ENCODE assay signal across 7 mouse cellular contexts in genomic region chr4:78606461-78606830, GRCm38 (mm10).
A peak's percentile ranks its signal among the peaks of the same experiment; 100 is the strongest.
DNase-seq lines count a peak whose midpoint lies in the region; ATAC-seq and TF ChIP-seq lines count a peak whose summit lies in the region.

No protein-coding gene starts in this region.

- H3K27me3 ChIP-seq in lung, postnatal 0 days (replicated peaks; ENCODE audit: insufficient read depth, low read length) = no peaks in the 10 kb centered on the region
- no peaks in the 10 kb centered on the region for H3K27me3 ChIP-seq in forebrain, embryonic 14.5 days (replicated peaks; ENCODE audit: control insufficient read depth, insufficient read depth, low read length)
- no peaks in the 10 kb centered on the region for H3K27me3 ChIP-seq in neural tube, embryonic 12.5 days (replicated peaks)
- no peaks in the 10 kb centered on the region for H3K27me3 ChIP-seq in thymus, adult 2 months (ENCODE audit: control insufficient read depth, insufficient read depth, low read length)

- WGBS in lung, postnatal 0 days = 24% methylated on average over 18 of the region's 18 CpGs
- 11% methylated on average over 18 of the region's 18 CpGs for WGBS in forebrain, embryonic 14.5 days
- 15% methylated on average over 18 of the region's 18 CpGs for WGBS in neural tube, embryonic 12.5 days
- WGBS in thymus, adult 2 months = 23% methylated on average over 18 of the region's 18 CpGs

- TF ChIP-seq POLR2A in thymus, adult 2 months (IDR thresholded peaks at IDR 0.05; ENCODE audit: control insufficient read depth, extremely low read depth, insufficient read depth, low read length, poor library complexity) = no peak

- H3K9me3 ChIP-seq in lung, postnatal 0 days (ENCODE audit: low read length) = no peaks in the 10 kb centered on the region
- H3K9me3 ChIP-seq in forebrain, embryonic 14.5 days (replicated peaks; ENCODE audit: control insufficient read depth, low read length) = no peaks in the 10 kb centered on the region
- no peaks in the 10 kb centered on the region for H3K9me3 ChIP-seq in neural tube, embryonic 12.5 days

- no peak for TF ChIP-seq CTCF in lung, postnatal 0 days (IDR thresholded peaks at IDR 0.05)
- no peak for TF ChIP-seq CTCF in thymus, adult 2 months (IDR thresholded peaks at IDR 0.05; ENCODE audit: borderline replicate concordance, control insufficient read depth, extremely low read depth, insufficient read depth, low read length, poor library complexity)

- no peak for DNase-seq in lung, postnatal 0 days (ENCODE audit: low spot score)
- DNase-seq in lung, postnatal 4 days = no peak
- DNase-seq in forebrain, embryonic 14.5 days (ENCODE audit: low spot score) = peak; percentile 47
- peak; percentile 3 to 7 for DNase-seq in layer of hippocampus, postnatal 14 days (ENCODE audit: low spot score in 2 of 2)
- no peak for DNase-seq in adrenal gland, adult 8-10 months
- DNase-seq in thymus, adult 2 months = no peak

- TF ChIP-seq EP300 in lung, postnatal 0 days (IDR thresholded peaks at IDR 0.05) = no peak

- no peaks in the 10 kb centered on the region for H3K36me3 ChIP-seq in lung, postnatal 0 days (ENCODE audit: insufficient read depth, low read length)
- H3K36me3 ChIP-seq in forebrain, embryonic 14.5 days (ENCODE audit: control insufficient read depth, insufficient read depth, low read length) = no peaks in the 10 kb centered on the region
- H3K36me3 ChIP-seq in neural tube, embryonic 12.5 days = no peaks in the 10 kb centered on the region
- no peaks in the 10 kb centered on the region for H3K36me3 ChIP-seq in thymus, adult 2 months (ENCODE audit: control insufficient read depth, insufficient read depth, low read length)

- ATAC-seq in lung, postnatal 0 days = no peak
- peak; percentile 93 for ATAC-seq in forebrain, embryonic 14.5 days
- ATAC-seq in neural tube, embryonic 12.5 days (ENCODE audit: low FRiP score, low read depth) = peak; percentile 93

- no peak overlapping the region for H3K9ac ChIP-seq in lung, postnatal 0 days (replicated peaks; ENCODE audit: low read depth)
- peak overlapping the region; percentile 29; the same call in 1 of the 2 replicates for H3K9ac ChIP-seq in forebrain, embryonic 14.5 days (ENCODE audit: low read length)
- no peak overlapping the region for H3K9ac ChIP-seq in neural tube, embryonic 12.5 days

- H3K4me1 ChIP-seq in lung, postnatal 0 days (ENCODE audit: insufficient read depth, low read depth, low read length) = no peaks in the 10 kb centered on the region
- H3K4me1 ChIP-seq in forebrain, embryonic 14.5 days (ENCODE audit: control insufficient read depth, insufficient read depth, low read length) = peaks cover 3% of the 10 kb centered on the region
- no peaks in the 10 kb centered on the region for H3K4me1 ChIP-seq in neural tube, embryonic 12.5 days
- H3K4me1 ChIP-seq in thymus, adult 2 months (replicated peaks; ENCODE audit: control insufficient read depth, insufficient read depth, low read length) = no peaks in the 10 kb centered on the region

- H3K4me3 ChIP-seq in lung, postnatal 0 days (ENCODE audit: low read depth, low read length) = no peak overlapping the region
- H3K4me3 ChIP-seq in forebrain, embryonic 14.5 days (ENCODE audit: low read depth, low read length) = peak overlapping the region; percentile 17
- H3K4me3 ChIP-seq in neural tube, embryonic 12.5 days = peak overlapping the region; percentile 29
- H3K4me3 ChIP-seq in thymus, adult 2 months (ENCODE audit: control insufficient read depth, insufficient read depth, low read length) = no peak overlapping the region

- 0 out of 2 replicates have a peak overlapping the region, but pooled peaks have one; percentile 27 for H3K4me2 ChIP-seq in lung, postnatal 0 days (replicated peaks; ENCODE audit: low read depth, low read length)
- peak overlapping the region; percentile 45 for H3K4me2 ChIP-seq in forebrain, embryonic 14.5 days (ENCODE audit: low read length)
- H3K4me2 ChIP-seq in neural tube, embryonic 12.5 days (replicated peaks) = peak overlapping the region; percentile 61

- H3K27ac ChIP-seq in lung, postnatal 0 days (ENCODE audit: low read length) = no peak overlapping the region
- no peak overlapping the region for H3K27ac ChIP-seq in forebrain, embryonic 14.5 days (ENCODE audit: low read depth, low read length)
- no peak overlapping the region for H3K27ac ChIP-seq in neural tube, embryonic 12.5 days
- H3K27ac ChIP-seq in thymus, adult 2 months (ENCODE audit: control insufficient read depth, insufficient read depth, low read length) = no peak overlapping the region

Comparison
In these comparisons a context has a peak if more than half of its experiments do, and no peak if none do; other contexts are left out.
1. DNase-seq: peak in forebrain, embryonic 14.5 days (single experiment) and layer of hippocampus, postnatal 14 days (2 of 2); none in lung, postnatal 0 days (single experiment), lung, postnatal 4 days (0 of 2), adrenal gland, adult 8-10 months (single experiment) and thymus, adult 2 months (single experiment).
2. H3K4me3 ChIP-seq: peak in forebrain, embryonic 14.5 days (single experiment) and neural tube, embryonic 12.5 days (single experiment); none in lung, postnatal 0 days (single experiment) and thymus, adult 2 months (single experiment).
3. Peak in every context shown above with its lines, with median percentiles within 50 percentile points of each other: H3K4me2 ChIP-seq.